ENCODE assay signal across 10 mouse cellular contexts in genomic region chr16:86302451-86303145, GRCm38 (mm10).
DNase-seq lines count a peak whose midpoint lies in the region; ATAC-seq and TF ChIP-seq lines count a peak whose summit lies in the region.
"Had no signal": no experiment of that assay in that cellular context is flagged by ENCODE, and none has a peak within 500 bp of the region (broad histone marks: within the 10 kb centered on the region; RNA-seq: fewer than 3 reads in every experiment).

No protein-coding gene starts in this region.

- TF ChIP-seq EP300 in CH12.LX (IDR thresholded peaks at IDR 0.05; ENCODE audit: low read length): no peak

- H3K27ac ChIP-seq in kidney, embryonic 15.5 days: no peak overlapping the region
- no peak overlapping the region for H3K27ac ChIP-seq in CH12.LX (ENCODE audit: insufficient read depth, low read depth)
- no peak overlapping the region for H3K27ac ChIP-seq in forebrain, postnatal 0 days (ENCODE audit: low read depth, low read length)
- H3K27ac ChIP-seq: embryonic facial prominence, embryonic 15.5 days; heart, embryonic 10.5 days; lung, embryonic 15.5 days had no signal

- H3K4me2 ChIP-seq in kidney, embryonic 15.5 days: no peak overlapping the region
- H3K4me2 ChIP-seq in CH12.LX (ENCODE audit: insufficient read depth, low read depth, poor library complexity, severe bottlenecking): no peak overlapping the region
- no peak overlapping the region for H3K4me2 ChIP-seq in forebrain, postnatal 0 days (ENCODE audit: low read depth)
- H3K4me2 ChIP-seq: embryonic facial prominence, embryonic 15.5 days; lung, embryonic 15.5 days had no signal

- 48% methylated on average over 3 of the region's 3 CpGs for WGBS in kidney, embryonic 15.5 days
- WGBS in forebrain, postnatal 0 days: 80% methylated on average over 3 of the region's 3 CpGs

- peak; percentile 70 for ATAC-seq in kidney, embryonic 15.5 days (replicated peaks; ENCODE audit: low FRiP score)
- 0 out of 2 replicates have a peak, but pooled peaks have one; percentile 22 for ATAC-seq in G1E (ENCODE audit: extremely low read depth, insufficient number of reproducible peaks, low FRiP score, poor library complexity, severe bottlenecking)
- ATAC-seq in forebrain, postnatal 0 days: no peak

- in situ Hi-C loops in CH12.LX (cut with MboI; ENCODE audit: low pct_ligation_motif_present, low pct_unique_long_range_greater_than_20kb, low sequenced_read_pairs): loop anchor here (25.0 kb wide), 1 partner anchor 490 kb away; the partner anchor contains the start of gene Adamts1

- TF ChIP-seq RAD21 in CH12.LX (IDR thresholded peaks at IDR 0.05; ENCODE audit: low read depth, low read length): peak; percentile 69

- H3K9me3 ChIP-seq in kidney, embryonic 15.5 days (replicated peaks): no peaks in the 10 kb centered on the region
- H3K9me3 ChIP-seq in CH12.LX (replicated peaks; ENCODE audit: low read length): no peaks in the 10 kb centered on the region
- no peaks in the 10 kb centered on the region for H3K9me3 ChIP-seq in G1E (replicated peaks)
- no peaks in the 10 kb centered on the region for H3K9me3 ChIP-seq in forebrain, postnatal 0 days (ENCODE audit: low read length)
- H3K9me3 ChIP-seq: embryonic facial prominence, embryonic 15.5 days; heart, embryonic 10.5 days; lung, embryonic 15.5 days had no signal

- TF ChIP-seq CTCF in CH12.LX (conservative IDR thresholded peaks at IDR 0.05 in 1 of 2, IDR thresholded peaks at IDR 0.05 in 1 of 2; ENCODE audit: low read depth in 2 of 2, low read length in 2 of 2) (peak; percentile 36 to 56), G1E (IDR thresholded peaks at IDR 0.05; ENCODE audit: low read depth, low read length) (no peak)
- peak; percentile 65 for TF ChIP-seq CTCF in forebrain, postnatal 0 days (IDR thresholded peaks at IDR 0.05; ENCODE audit: low read depth)

- H3K27me3 ChIP-seq in kidney, embryonic 15.5 days: no peaks in the 10 kb centered on the region
- H3K27me3 ChIP-seq in CH12.LX (replicated peaks) (no peaks in the 10 kb centered on the region), G1E (ENCODE audit: insufficient read depth, low read length) (no peaks in the 10 kb centered on the region)
- H3K27me3 ChIP-seq in forebrain, postnatal 0 days (ENCODE audit: insufficient read depth, low read length): no peaks in the 10 kb centered on the region
- H3K27me3 ChIP-seq: embryonic facial prominence, embryonic 15.5 days; lung, embryonic 15.5 days had no signal

- dilution Hi-C loops in CH12.LX (cut with MboI; ENCODE audit: extremely low pct_ligation_motif_present, extremely low pct_unique_long_range_greater_than_20kb, low sequenced_read_pairs): no loop called here

- no peaks in the 10 kb centered on the region for H3K4me1 ChIP-seq in kidney, embryonic 15.5 days
- H3K4me1 ChIP-seq in CH12.LX (ENCODE audit: control insufficient read depth in 1 of 2, insufficient read depth in 2 of 2): no peaks in the 10 kb centered on the region
- no peaks in the 10 kb centered on the region for H3K4me1 ChIP-seq in G1E (ENCODE audit: insufficient read depth, low read depth, low read length)
- no peaks in the 10 kb centered on the region for H3K4me1 ChIP-seq in forebrain, postnatal 0 days (ENCODE audit: insufficient read depth)
- H3K4me1 ChIP-seq: embryonic facial prominence, embryonic 15.5 days; heart, embryonic 10.5 days; lung, embryonic 15.5 days had no signal

- TF ChIP-seq POLR2A in CH12.LX (IDR thresholded peaks at IDR 0.05; ENCODE audit: low read depth, low read length): no peak

- no peak overlapping the region for H3K9ac ChIP-seq in kidney, embryonic 15.5 days
- H3K9ac ChIP-seq in CH12.LX (ENCODE audit: insufficient read depth, low read depth): no peak overlapping the region
- no peak overlapping the region for H3K9ac ChIP-seq in forebrain, postnatal 0 days
- H3K9ac ChIP-seq: embryonic facial prominence, embryonic 15.5 days; lung, embryonic 15.5 days had no signal

- DNase-seq in kidney, postnatal 4 days: no peak
- peak; percentile 34 for DNase-seq in CH12.LX (ENCODE audit: extremely low read depth)
- DNase-seq in G1E (ENCODE audit: low spot score): no peak
- DNase-seq in forebrain, postnatal 0 days: no peak
- no peak for DNase-seq in urinary bladder, postnatal 14 days (ENCODE audit: low spot score)
- DNase-seq in adrenal gland, postnatal 4 days (ENCODE audit: low spot score in 2 of 2): no peak

- no peaks in the 10 kb centered on the region for H3K79me2 ChIP-seq in CH12.LX (replicated peaks; ENCODE audit: control insufficient read depth, extremely low read depth, insufficient read depth, poor library complexity, severe bottlenecking)

- no peak overlapping the region for H3K4me3 ChIP-seq in kidney, embryonic 15.5 days (replicated peaks)
- H3K4me3 ChIP-seq in CH12.LX (replicated peaks in 1 of 3; ENCODE audit: low read depth in 2 of 3, low read length in 2 of 3, poor library complexity in 1 of 3) (no peak overlapping the region), G1E (ENCODE audit: low read depth, low read length) (no peak overlapping the region)
- no peak overlapping the region for H3K4me3 ChIP-seq in forebrain, postnatal 0 days (ENCODE audit: low read depth, low read length)
- H3K4me3 ChIP-seq: embryonic facial prominence, embryonic 15.5 days; heart, embryonic 10.5 days; lung, embryonic 15.5 days had no signal

- no peaks in the 10 kb centered on the region for H3K36me3 ChIP-seq in kidney, embryonic 15.5 days
- H3K36me3 ChIP-seq in CH12.LX (replicated peaks in 1 of 2; ENCODE audit: control insufficient read depth in 1 of 2, insufficient read depth in 1 of 2, low read length in 1 of 2) (no peaks in the 10 kb centered on the region), G1E (replicated peaks) (no peaks in the 10 kb centered on the region)
- no peaks in the 10 kb centered on the region for H3K36me3 ChIP-seq in forebrain, postnatal 0 days (ENCODE audit: insufficient read depth)
- H3K36me3 ChIP-seq: embryonic facial prominence, embryonic 15.5 days; heart, embryonic 10.5 days; lung, embryonic 15.5 days had no signal

TF ChIP-seq in CH12.LX, 34 proteins besides CTCF, POLR2A, EP300 and RAD21:
- no peak for TF ChIP-seq USF2 (conservative IDR thresholded peaks at IDR 0.05; ENCODE audit: low read depth, low read length)
- TF ChIP-seq MAZ (IDR thresholded peaks at IDR 0.05; ENCODE audit: low read depth, low read length): no peak
- TF ChIP-seq SMC3 (IDR thresholded peaks at IDR 0.05; ENCODE audit: low read depth, low read length): peak; percentile 67
- no peak for TF ChIP-seq CHD2 (IDR thresholded peaks at IDR 0.05; ENCODE audit: low read length)
- no peak for TF ChIP-seq MAX (IDR thresholded peaks at IDR 0.05; ENCODE audit: low read length)
- TF ChIP-seq POLR2AphosphoS2 (IDR thresholded peaks at IDR 0.05; ENCODE audit: low read depth, low read length): no peak
- no peak for TF ChIP-seq PAX5 (IDR thresholded peaks at IDR 0.05; ENCODE audit: low read length)
